Mouse (Mus musculus) heart, embryonic 12.5 days (tissue): ENCODE measurements around the gene Zfp827. TPM values are rescaled to one million over a fixed set of nuclear protein-coding genes. Genes with fewer than 3 reads are reported as not detected.

Source experiments
- ATAC-seq: fragments of 200-750 bp; cut with Nextera tagmentation; 2 replicates; pipeline ENCODE4 v1.8.0; 2017; ENCODE audit warnings: moderate TSS enrichment, moderate library complexity; ENCODE audit not compliant: insufficient number of reproducible peaks, low FRiP score
- H3K27ac ChIP-seq: fragments of 300-500 bp; sonication (generic); 2 replicates; pipeline ENCODE4 v1.5.1; 2016; ENCODE audit warnings: mild to moderate bottlenecking, moderate library complexity; ENCODE audit not compliant: poor library complexity, severe bottlenecking
- H3K27me3 ChIP-seq: fragments of 300-500 bp; sonication (generic); replicated peaks from 2 replicates; pipeline ENCODE4 v1.6.1; 2016; ENCODE audit warnings: mild to moderate bottlenecking, moderate library complexity
- H3K36me3 ChIP-seq: fragments of 300-500 bp; sonication (generic); 2 replicates; pipeline ENCODE4 v1.6.1; 2016; ENCODE audit warnings: mild to moderate bottlenecking, moderate library complexity
- H3K4me1 ChIP-seq: fragments of 300-500 bp; sonication (generic); replicated peaks from 2 replicates; pipeline ENCODE4 v1.6.1; 2016; ENCODE audit warnings: mild to moderate bottlenecking
- H3K4me2 ChIP-seq: fragments of 300-500 bp; sonication (generic); 2 replicates; pipeline ENCODE4 v1.6.1; 2016; ENCODE audit warnings: mild to moderate bottlenecking, moderate library complexity
- H3K4me3 ChIP-seq: fragments of 300-500 bp; sonication (generic); 2 replicates; pipeline ENCODE4 v1.5.1; 2016; ENCODE audit warnings: mild to moderate bottlenecking
- H3K9ac ChIP-seq: fragments of 300-500 bp; sonication (generic); 2 replicates; pipeline ENCODE4 v1.6.1; 2016; ENCODE audit warnings: mild to moderate bottlenecking, moderate library complexity
- H3K9me3 ChIP-seq: fragments of 300-500 bp; sonication (generic); replicated peaks from 2 replicates; pipeline ENCODE4 v1.6.1; 2016; ENCODE audit warnings: mild to moderate bottlenecking, moderate library complexity
- WGBS: fragments of 180-500 bp; shearing (Covaris S2); methylation state at CpG from one replicate; pipeline ENCODE4 v1.1.7; 2016; 5-methylcytosine and 5-hydroxymethylcytosine counted together
- polyA plus RNA-seq: library from polyadenylated mRNA; unstranded; fragments of >200 nt; fragmentation: Nextera tagmentation; extraction: Ambion mirVana; gene quantifications from 2 replicates; pipeline ENCODE4 v1.2.1, GENCODE M21; 2016

The Zfp827 gene
- polyA plus RNA-seq, 1 experiment from 2014 or later = 10.5 TPM

DNA sequence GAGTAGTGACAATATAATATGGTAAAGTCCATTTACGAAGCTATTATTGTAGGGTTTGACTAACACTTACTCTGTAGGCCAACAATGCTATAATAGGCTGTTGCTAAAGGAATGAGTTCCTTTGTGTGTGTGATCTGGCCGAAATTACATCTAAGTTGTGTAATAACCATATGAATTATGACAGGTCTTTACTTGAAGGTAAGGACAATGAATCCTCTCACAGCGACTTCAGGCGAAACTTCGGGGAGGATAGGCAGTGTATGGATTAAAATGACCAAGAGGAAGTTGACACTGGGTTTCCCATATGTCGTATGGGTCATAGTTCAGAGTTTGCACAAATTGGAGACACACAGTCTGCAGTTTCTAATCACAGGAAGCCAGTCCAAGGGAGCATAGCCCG lies 9.3 kb downstream of the Zfp827 start:
- no peaks in the 10 kb centered on the region; the same call in 1 of the 2 replicates for H3K9me3 ChIP-seq
- no peak overlapping the region for H3K9ac ChIP-seq
- H3K27me3 ChIP-seq = no peaks in the 10 kb centered on the region
- no peak overlapping the region for H3K27ac ChIP-seq
- H3K4me3 ChIP-seq = no peak overlapping the region
- peaks cover 24% of the 10 kb centered on the region for H3K36me3 ChIP-seq
- peaks cover 27% of the 10 kb centered on the region for H3K4me1 ChIP-seq
- 81% methylated on average over 7 of the region's 7 CpGs for WGBS
- ATAC-seq = no peak
- no peak overlapping the region for H3K4me2 ChIP-seq

DNA sequence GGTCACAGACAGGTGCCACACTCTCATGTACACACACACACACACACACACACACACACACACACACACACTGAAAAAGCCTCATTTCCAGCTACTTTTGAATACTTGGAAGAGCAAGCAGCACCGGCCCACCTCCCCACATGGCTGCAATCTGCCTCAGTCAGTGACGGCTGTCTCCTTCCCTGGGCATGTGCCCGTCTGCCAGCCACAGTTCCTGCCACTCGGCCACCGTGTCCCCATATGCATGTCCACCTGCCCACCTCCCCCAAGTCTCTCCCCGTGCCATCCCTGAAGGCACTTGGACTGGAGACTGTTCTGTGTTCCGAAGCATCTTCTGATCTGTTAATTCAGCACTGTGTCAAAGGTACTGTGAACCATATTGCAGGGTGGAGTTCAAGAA lies 9.8 kb downstream of the Zfp827 start:
- H3K27ac ChIP-seq = no peak overlapping the region
- H3K9me3 ChIP-seq = no peaks in the 10 kb centered on the region; the same call in 1 of the 2 replicates
- no peaks in the 10 kb centered on the region for H3K27me3 ChIP-seq
- peaks cover 24% of the 10 kb centered on the region for H3K36me3 ChIP-seq
- ATAC-seq = no peak
- WGBS = 85% methylated on average over 7 of the region's 7 CpGs
- H3K4me3 ChIP-seq = no peak overlapping the region
- 0 out of 2 replicates have a peak overlapping the region, but pooled peaks have one; percentile 6 for H3K9ac ChIP-seq
- H3K4me1 ChIP-seq = peaks cover 27% of the 10 kb centered on the region
- H3K4me2 ChIP-seq = no peak overlapping the region

DNA sequence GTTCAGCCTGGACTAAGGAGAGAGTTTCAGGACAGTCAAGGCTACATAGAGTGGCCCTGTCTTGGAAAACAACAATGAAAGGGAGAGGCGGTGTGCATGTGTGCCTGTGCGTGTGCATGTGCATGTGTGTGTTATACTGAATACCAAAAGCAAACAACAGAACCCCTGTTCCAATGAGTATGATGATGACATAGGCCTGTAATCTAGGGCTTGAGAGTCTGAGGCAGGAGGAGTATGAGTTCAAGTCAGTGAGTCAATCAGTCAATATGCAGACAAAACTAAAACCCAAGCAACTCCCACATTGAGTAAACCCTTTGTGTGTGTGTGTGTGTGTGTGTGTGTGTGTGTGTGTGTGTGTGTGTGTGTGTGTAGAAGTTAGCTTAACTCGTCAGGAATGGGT lies 13.2 kb downstream of the Zfp827 start:
- peaks cover 20% of the 10 kb centered on the region for H3K4me1 ChIP-seq
- WGBS = 80% methylated on average over 3 of the region's 3 CpGs
- no peak overlapping the region for H3K4me2 ChIP-seq

DNA sequence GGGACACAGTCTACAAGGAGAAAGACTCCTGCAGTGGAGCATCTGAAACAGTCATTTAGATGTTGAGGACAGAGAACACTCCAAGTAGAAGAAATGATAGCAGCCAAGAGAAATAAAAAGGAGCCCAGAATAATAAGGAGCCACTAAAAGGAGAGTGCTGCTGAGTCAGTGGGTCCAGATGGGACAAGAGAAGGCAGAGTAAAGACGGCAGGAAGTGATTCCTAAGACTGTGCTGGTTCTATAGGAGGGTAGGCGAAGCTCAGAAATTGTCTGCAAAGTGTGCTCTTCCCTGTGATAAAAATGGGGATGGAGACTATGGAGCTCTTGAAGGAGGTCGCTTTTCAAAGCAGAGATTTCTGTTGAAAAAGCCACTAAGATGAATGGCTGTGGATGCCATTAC lies 14.0 kb downstream of the Zfp827 start:
- H3K27ac ChIP-seq = no peak overlapping the region
- no peak overlapping the region for H3K4me3 ChIP-seq
- H3K9me3 ChIP-seq = no peaks in the 10 kb centered on the region; the same call in 1 of the 2 replicates
- no peak overlapping the region for H3K4me2 ChIP-seq
- no peaks in the 10 kb centered on the region for H3K27me3 ChIP-seq
- 82% methylated on average over 3 of the region's 3 CpGs for WGBS
- peaks cover 17% of the 10 kb centered on the region for H3K4me1 ChIP-seq
- H3K36me3 ChIP-seq = peaks cover 24% of the 10 kb centered on the region
- H3K9ac ChIP-seq = no peak overlapping the region
- ATAC-seq = no peak

More for the DNA sequence above, 13.2 kb downstream of the Zfp827 start:
- H3K36me3 ChIP-seq = peaks cover 24% of the 10 kb centered on the region
- H3K27me3 ChIP-seq = no peaks in the 10 kb centered on the region
- H3K9me3 ChIP-seq = no peaks in the 10 kb centered on the region; the same call in 1 of the 2 replicates
- H3K4me3 ChIP-seq = no peak overlapping the region
- ATAC-seq = no peak
- no peak overlapping the region for H3K27ac ChIP-seq
- H3K9ac ChIP-seq = no peak overlapping the region

DNA sequence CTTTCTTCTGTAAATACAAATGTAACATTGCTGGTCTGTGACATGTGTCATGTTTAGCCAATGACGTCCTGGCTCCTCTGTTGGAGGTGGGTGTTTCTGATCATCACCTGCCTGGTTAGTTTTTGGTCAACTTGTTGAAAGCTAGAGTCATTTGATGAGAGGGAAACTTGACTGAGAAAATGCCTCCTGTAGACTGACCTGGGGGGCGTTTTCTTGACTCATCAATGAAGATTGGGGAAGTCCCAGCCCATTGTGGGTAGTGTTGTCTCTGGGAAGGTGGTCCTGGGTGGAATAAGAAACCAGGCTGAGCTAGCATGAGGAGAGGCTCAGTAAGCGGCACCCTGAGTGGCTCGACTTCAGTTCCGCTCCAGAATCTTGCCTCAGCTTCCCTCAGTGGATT lies 16.4 kb downstream of the Zfp827 start:
- Histone ChIP-seq H3K4me3 (no peak overlapping the region), H3K36me3 (peaks cover 15% of the 10 kb centered on the region), H3K4me1 (peaks cover 10% of the 10 kb centered on the region; the same call in 1 of the 2 replicates), H3K9ac (no peak overlapping the region), H3K27ac (no peak overlapping the region), H3K9me3 (no peaks in the 10 kb centered on the region; the same call in 1 of the 2 replicates), H3K4me2 (no peak overlapping the region), H3K27me3 (no peaks in the 10 kb centered on the region)
- no peak for ATAC-seq
- 89% methylated on average over 5 of the region's 5 CpGs for WGBS

DNA sequence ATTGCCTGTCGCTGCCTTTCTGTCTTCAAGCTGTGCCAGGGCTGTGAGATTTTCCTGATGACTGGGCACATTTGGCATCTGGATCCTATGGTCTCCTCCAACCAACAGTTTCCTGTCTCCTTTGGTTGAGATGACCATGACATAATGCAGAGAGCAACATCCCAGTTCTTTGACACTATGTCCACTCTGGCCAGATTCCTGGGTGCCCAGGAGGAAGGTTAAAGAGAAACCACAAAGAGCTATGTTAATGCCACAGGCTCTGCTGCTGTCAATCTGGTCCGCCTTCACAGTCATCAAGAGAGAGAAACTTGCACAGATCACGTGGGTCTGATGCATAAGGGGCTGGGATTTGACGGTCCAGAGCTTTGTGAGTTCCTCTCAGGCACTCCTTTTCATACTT lies 18.4 kb downstream of the Zfp827 start:
- WGBS = 80% methylated on average over 4 of the region's 4 CpGs
- Histone ChIP-seq H3K4me1 (peaks cover 10% of the 10 kb centered on the region; the same call in 1 of the 2 replicates), H3K36me3 (peaks cover 15% of the 10 kb centered on the region; the same call in 1 of the 2 replicates), H3K4me2 (no peak overlapping the region), H3K27ac (no peak overlapping the region), H3K9me3 (no peaks in the 10 kb centered on the region), H3K4me3 (no peak overlapping the region), H3K9ac (no peak overlapping the region), H3K27me3 (no peaks in the 10 kb centered on the region)
- no peak for ATAC-seq

DNA sequence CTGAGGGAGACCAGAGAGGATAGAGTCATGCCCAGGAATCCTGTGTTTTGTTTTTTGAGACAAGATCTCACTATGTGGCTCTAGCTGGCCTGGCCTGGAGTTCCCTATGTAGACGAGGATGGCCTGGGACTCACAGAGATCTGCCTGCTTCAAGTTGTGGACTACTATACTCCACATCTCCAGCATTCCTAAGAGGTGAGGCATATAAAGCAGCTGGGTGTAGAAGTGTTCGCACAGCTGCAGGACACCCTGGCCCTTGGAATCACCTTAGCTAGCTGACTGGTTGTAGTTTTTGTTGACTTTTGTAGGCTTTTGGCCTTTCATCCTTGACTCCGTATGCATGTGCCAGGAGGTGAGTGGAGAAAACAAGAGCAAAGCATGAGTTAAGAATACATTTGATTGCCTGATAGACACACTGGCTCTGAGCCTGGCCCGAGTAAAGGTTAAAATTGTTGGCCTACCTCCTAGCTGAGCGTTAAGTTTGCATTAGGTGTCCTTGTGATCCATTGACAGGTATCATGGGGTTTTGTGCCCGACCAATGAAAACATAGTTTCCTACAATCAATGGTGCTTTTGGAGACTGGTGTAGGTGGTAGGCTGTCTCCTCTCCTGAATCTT lies 20.3 kb downstream of the Zfp827 start:
- Histone ChIP-seq H3K4me2 (no peak overlapping the region), H3K27ac (no peak overlapping the region), H3K4me3 (no peak overlapping the region), H3K36me3 (peaks cover 22% of the 10 kb centered on the region; the same call in 1 of the 2 replicates), H3K27me3 (no peaks in the 10 kb centered on the region), H3K9ac (no peak overlapping the region), H3K9me3 (no peaks in the 10 kb centered on the region), H3K4me1 (peaks cover 10% of the 10 kb centered on the region; the same call in 1 of the 2 replicates)
- ATAC-seq = no peak
- 81% methylated on average over 6 of the region's 6 CpGs for WGBS

DNA sequence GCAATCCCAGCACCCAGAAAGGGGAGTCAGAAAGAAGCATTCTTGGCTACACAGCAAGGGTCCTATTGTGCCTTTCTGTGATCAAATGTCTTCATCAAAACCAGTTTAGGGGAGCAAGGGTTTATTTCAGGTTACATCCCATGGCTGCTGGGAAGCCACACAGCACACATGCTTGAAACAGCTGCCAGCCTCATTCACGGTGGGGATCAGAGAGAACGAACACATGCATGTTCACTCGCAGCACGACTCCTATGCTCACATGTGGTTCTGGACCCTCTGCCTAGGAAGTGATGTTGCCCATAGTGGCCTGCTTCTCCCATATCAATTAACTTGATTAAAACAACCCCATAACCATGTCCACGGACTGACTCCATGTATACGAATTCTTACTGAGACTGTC lies 26.0 kb downstream of the Zfp827 start:
- no peak overlapping the region for H3K9ac ChIP-seq
- peaks cover 22% of the 10 kb centered on the region for H3K4me1 ChIP-seq
- WGBS = 93% methylated on average over 6 of the region's 6 CpGs
- no peaks in the 10 kb centered on the region for H3K9me3 ChIP-seq
- ATAC-seq = no peak
- H3K4me2 ChIP-seq = no peak overlapping the region
- no peak overlapping the region for H3K4me3 ChIP-seq
- no peaks in the 10 kb centered on the region for H3K27me3 ChIP-seq
- H3K36me3 ChIP-seq = peaks cover 17% of the 10 kb centered on the region; the same call in 1 of the 2 replicates
- H3K27ac ChIP-seq = no peak overlapping the region

DNA sequence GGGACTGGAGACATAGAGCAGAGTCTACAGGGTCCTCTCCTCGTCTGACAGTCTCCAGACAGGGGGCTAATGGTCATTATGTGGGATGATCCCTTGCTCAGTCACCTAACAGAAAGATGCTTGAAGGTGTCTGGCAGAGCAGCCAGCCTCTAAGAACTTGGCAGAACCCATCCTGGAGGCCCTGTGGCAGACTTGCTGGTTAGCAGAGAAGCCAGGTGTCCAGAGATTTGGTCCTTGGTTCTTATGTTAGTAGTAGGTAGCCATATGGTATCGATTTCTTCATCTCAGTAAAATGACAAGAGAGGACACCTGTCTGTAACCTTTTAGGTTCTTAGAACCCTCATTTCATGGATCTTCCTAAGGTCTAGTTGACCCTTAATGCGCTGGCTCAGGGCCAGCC lies 28.9 kb downstream of the Zfp827 start:
- 73% methylated on average over 3 of the region's 3 CpGs for WGBS
- Histone ChIP-seq H3K4me1 (peaks cover 35% of the 10 kb centered on the region), H3K27ac (no peak overlapping the region), H3K9me3 (no peaks in the 10 kb centered on the region), H3K9ac (no peak overlapping the region), H3K27me3 (no peaks in the 10 kb centered on the region), H3K4me2 (no peak overlapping the region), H3K36me3 (peaks cover 27% of the 10 kb centered on the region), H3K4me3 (no peak overlapping the region)
- no peak for ATAC-seq

DNA sequence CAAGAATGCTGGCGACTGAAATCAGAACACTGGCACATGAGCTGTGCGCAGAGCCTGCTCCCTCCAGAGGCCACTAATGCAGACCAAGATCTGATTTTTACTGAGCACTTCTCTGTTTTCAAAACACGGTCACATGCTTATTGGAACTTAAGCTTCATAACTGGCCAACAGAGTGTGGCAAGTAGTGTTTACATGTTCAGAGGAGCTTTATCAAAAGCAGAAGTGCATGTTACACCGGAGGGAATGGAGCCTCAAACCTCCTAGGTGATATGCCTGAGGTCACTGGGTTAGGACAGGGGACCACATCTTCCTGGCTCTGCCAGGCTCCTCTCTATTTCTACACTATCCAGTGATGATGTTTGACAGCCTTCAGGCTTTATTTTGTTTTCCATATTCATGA lies 31.1 kb downstream of the Zfp827 start:
- Histone ChIP-seq H3K9ac (no peak overlapping the region), H3K4me3 (no peak overlapping the region), H3K4me2 (no peak overlapping the region), H3K4me1 (peaks cover 31% of the 10 kb centered on the region), H3K9me3 (no peaks in the 10 kb centered on the region), H3K27me3 (no peaks in the 10 kb centered on the region), H3K36me3 (peaks cover 42% of the 10 kb centered on the region), H3K27ac (no peak overlapping the region; the same call in 1 of the 2 replicates)
- no peak for ATAC-seq
- WGBS = 75% methylated on average over 4 of the region's 4 CpGs

DNA sequence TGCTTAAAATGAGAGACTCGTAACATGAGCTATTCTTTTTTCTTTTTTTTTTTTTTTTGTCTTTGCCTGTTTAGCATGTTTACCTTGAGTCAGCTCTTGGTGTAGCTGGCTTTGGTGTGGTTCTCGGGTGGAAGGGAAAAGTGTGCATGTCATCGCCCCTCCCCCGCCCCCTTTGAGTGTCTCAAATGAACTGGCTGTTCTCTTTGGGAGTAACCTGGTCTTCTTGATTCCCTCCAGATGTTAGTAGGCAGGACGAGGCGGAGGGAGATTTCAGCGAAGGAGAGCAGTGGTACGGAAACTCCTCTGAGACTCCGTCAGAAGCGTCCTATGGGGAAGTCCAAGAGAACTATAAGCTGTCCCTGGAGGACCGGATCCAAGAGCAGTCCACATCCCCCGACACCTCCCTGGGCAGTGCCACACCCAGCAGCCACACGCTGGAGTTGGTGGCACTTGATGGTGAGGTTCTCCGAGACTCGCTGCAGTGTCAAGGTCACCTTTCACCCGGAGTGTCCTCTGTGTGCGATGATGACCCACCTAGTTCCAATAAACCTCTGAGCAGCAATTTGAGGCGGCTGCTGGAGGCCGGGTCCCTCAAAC lies 31.9 kb downstream of the Zfp827 start:
- H3K9me3 ChIP-seq = no peaks in the 10 kb centered on the region
- H3K9ac ChIP-seq = no peak overlapping the region
- peaks cover 45% of the 10 kb centered on the region for H3K36me3 ChIP-seq
- H3K27ac ChIP-seq = no peak overlapping the region
- peaks cover 31% of the 10 kb centered on the region for H3K4me1 ChIP-seq
- no peak overlapping the region for H3K4me3 ChIP-seq
- no peak overlapping the region for H3K4me2 ChIP-seq
- 74% methylated on average over 19 of the region's 19 CpGs for WGBS
- ATAC-seq = no peak
- no peaks in the 10 kb centered on the region for H3K27me3 ChIP-seq
